Mouse (Mus musculus) mesoderm, embryonic 11.5 days (tissue): ENCODE measurements around the gene Ern1.
"Not testable (repeated sequence)": the region's sequence is repeated elsewhere in the genome, so short reads cannot be mapped to it uniquely, and the experiment has no call there.

Source experiments
- DNase-seq: peaks from one replicate; pipeline ENCODE4 v3.0.0-alpha.2; 2012; ENCODE audit warnings: low read depth, low spot score

Gene Ern1

DNA sequence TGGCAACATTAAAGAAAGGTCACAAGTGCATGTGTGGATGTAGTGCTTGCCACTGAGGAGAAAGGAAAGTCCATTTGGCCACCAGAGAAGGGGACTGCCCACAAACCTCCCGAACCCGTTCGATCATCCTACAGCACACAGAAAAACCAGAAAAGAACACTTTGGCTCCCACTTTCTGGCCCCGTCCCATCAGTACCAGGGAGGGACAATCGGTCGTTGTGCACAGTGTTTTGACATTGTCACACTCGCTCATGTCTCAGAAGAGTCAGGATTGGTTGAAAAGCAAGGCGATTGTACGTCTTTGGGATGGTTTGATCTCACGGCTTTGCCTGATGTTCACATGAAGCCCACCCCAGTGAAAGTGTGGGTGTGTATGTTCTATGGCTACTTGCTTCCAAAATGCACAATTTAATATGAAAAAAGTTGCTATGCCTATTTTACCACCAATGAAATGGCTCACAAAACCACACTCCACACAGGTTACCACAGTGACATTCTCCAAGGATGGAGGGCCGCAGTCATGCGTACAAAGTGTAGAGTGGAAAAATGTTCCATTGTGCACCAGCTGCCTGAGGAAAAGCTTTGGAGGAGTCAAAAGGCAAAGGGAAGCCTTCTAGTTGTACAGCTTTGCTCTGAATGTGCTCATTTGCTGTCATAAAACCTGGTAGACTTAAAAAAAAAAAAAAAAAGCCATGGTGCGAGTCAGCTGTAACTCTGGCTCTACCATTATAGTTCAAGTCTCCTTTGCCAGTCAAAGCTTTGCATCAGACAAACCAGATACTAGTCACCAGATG lies 15.2 kb upstream of the Ern1 start:
- DNase-seq: no peak

DNA sequence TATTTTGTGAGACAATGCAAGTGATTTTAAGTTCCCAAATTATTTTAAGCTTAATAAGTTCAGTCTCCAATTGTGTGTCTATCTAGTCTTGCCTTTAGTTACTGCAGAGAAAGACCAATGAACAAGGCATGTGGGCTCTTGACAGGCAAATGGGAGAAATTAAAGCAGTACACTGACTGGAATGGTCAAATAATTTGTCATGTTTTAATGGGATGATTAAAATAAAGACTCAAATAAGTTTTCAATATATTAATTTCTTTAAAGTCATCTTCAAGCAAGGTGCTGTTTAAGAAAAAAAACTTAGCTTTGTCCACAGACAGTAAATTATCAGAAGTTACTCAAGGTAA lies 14.5 kb upstream of the Ern1 start:
- no peak for DNase-seq

DNA sequence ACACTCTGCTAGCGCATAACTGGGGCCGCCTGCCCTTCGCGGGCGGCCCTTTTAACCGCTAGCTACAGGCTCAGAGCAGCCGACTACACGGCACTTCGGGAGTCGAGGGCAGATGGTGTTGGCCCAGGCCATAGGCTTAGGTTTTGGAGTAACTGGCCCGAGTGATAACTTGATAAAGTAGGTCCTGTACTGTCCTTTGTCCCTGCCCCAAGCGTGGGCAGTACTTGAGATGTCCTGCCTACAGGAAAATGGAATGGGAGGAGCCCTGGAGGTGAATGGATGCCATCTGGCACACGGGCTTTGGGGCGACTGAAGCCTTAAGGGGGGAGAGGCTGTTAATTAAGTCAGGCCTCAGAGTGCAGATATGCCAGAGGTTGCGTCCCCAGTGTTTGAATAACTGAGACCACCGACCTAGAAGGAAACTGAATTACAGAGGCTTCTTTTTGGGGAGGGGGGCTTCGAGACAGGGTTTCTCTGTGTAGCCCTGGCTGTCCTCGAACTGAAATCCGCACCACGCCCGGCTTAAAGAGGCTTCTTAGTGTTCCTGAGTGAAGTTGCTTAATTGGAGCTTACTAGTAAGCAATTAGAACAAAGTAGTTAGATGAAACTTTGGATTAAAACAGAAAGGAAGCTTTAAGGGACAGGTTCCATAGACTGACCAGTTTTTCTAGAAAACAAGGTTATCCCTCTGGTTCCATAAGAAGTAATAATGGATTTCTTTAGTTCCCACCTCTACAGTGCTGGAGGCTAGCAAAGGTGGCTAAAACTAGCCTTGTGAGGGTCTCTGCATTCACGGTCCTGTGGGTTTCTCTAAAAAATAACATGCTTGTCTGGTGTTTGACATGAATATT lies 13.9 kb upstream of the Ern1 start:
- DNase-seq: peak; percentile 80

DNA sequence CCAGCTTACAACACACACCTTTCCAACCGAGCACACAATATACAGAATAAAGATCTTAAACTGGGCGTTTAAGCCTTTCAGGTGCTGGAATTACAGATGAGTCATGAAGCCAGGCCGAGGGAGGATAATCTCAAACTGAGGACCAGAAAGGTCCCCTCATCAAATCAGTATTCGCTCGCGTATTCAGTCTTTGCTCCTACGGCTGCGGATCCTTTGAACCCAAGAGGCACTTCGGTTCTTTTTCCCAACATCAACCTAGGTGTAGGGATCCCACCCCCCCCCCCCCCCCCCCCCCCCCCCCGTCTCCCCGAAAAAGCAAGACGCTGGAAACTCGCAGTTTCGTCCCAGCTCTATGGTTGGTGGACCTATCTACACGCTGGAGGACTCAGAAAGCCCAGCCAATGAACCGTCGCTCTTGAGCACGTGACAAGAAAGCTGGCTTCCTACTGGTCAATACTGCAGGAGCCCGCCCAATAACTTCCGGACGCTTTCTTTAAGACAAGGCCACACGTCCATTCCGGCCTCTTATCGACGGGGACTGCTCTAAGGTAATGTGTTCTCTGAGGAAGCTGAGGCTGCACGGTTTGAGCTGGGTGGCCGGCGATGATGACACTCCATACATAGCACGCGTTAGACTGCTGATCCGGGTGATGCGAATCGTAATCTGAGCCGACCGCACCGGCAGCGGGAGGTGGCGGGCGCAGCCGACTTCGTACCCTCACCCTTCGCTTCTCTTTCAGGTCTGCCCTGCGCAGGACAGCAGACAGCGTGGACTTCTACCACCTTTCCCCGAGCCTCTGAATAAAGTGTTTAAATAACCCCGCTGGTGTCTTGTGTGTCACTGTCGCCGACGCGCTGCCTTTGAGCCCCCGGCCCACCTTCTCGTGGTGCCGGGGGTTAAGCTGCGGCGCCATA lies 13.0 kb upstream of the Ern1 start:
- DNase-seq: peak; percentile 98

DNA sequence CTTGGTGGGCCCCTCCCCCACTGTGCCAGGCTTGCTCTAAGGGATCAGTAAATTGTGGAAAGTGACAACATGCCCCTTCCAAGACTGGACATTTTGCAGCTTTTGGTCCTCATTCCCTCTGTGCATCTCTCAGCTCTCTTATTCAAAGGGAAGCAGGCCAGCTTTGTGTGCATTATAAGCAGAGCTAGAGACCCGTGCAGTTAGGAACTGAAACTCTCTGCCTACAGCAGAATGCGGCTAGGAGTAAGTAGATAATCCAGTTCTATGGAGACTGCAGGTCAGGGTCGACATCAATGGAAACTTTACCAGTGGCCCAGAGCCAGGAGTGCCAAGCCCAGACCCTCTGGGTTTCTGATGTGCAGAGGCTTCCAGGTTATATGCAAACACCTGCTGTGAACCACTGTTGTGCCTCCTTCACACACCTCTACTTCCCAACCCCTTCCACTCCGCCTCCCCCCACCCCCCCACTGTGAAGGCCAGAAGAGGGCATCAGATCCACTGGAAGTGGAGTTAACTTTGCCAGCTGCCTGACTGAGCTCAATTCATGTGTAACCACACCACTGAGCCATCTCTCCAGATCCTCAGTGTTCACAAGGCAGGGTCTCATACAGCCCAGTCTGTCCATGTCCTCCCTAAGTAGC lies 11.2 kb upstream of the Ern1 start:
- no peak for DNase-seq

DNA sequence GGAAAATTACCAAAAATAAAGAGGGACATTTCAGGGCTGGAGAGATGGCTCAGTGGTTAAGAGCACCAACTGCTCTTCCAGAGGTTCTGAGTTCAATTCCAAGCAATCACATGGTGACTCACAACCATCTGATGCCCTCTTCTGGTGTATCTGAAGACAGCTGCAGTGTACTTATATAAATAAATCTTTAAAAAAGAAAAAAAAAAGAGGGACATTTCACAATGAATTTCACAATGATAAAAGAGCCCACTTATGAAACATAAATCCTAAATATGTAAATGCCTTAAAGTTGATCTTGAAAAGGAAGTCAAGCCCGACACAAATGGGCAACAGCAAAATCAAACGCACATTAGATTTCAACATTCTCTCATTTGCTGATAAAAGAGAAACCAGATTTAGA lies 10.3 kb upstream of the Ern1 start:
- no peak for DNase-seq

DNA sequence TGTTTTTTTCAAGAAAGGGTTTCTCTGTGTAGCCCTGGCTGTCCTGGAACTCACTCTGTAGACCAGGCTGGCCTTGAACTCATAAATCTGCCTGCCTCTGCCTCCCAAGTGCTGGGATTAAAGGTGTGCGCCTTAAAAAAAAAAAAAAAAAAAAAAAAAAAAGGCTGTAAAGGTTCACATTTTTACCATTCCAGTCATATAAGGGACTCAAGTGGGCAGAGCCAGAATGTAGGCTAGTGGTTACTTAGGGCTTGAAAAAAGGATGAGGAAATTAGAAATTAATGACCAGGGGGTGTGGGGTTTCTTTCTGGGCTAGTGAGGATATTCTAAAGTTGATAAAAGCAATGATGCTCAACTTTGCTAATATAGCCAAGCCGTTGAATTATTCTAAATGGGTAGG lies 9.4 kb upstream of the Ern1 start:
- DNase-seq: not testable (repeated sequence)

DNA sequence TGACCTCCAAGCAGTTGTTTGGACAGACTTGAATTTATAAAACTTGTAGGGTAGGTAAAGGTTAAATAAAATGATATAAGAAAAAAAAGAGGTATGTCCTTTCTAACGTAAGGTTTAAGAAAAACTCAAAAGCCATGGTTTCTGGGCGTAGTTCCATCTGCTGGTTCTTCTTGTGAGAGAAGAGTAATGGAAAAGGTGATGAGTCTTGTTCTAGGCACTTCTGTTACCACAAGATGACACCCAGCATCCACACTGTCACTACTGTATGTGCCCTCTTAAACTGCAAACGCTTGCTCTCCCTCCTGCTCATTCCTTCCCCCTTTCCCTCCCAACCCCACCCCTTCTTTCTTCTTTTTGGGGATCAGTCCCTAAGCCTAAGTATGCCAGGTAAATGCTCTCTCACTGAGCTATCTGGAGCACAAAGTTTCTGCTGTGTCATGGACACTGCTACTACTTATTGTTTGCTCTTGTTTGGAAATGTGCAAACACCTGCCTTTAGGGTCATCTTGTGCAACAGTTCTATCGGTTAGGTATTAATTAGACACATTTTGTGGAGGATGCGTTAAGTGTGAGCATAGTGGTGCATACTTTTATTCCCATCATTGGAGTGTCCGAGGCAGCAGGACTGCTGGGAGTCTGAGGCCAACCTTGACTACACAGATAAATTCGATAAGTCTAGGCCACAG lies 5.5 kb upstream of the Ern1 start:
- no peak for DNase-seq

DNA sequence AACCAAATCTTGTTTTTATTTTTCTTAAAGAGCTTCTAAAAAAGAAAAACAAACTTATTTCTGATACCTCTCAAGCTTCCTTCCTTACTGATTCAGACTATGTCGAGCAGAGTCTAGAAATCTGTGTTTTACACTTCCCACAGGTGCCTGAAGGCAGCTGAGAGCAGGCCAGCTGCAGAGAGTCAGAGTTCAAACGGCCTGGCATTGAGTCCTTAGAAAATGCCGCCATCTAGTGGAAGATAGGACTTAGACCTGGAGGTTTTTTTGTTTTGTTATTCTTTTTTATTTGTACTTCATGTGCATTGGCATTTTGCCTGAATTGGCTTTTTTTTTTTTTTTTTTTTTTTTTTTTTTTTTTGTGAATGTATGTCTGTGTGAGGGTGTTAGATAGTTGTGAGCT lies 3.7 kb upstream of the Ern1 start:
- DNase-seq: peak; percentile 82

DNA sequence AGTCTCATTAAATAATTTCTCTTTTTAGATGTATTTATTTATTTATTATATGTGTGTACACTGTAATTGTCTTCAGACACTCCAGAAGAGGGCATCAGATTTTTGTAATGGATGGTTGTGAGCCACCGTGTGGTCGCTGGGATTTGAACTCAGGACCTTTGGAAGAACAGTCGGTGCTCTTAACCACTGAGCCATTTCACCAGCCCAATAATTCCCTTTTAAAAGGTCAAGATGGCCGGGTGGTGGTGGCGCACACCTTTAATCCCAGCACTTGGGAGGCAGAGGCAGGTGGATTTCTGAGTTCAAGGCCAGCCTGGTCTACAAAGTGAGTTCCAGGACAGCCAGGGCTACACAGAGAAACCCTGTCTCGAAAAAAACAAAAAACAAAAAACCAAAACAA lies 2.9 kb upstream of the Ern1 start:
- DNase-seq: not testable (repeated sequence)

DNA sequence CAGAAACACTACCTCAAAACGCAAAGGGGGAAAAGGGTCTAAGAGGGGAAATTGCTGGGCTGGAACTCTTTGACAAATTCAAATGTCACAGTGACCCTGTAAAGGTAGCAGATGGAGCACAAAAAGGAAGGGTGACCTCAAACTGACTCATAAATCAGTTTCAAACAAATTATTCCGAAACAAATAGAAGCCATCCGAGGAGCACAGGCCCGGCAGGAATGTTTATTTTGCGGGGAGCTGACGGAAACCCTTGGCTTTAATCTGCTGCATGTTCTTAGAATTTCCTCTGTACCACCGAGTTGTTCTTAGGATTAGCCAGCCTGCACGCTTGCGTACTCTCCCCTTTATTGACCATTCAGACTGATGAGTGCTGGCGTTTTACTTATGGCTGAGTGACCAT lies 2.4 kb upstream of the Ern1 start:
- DNase-seq: no peak

DNA sequence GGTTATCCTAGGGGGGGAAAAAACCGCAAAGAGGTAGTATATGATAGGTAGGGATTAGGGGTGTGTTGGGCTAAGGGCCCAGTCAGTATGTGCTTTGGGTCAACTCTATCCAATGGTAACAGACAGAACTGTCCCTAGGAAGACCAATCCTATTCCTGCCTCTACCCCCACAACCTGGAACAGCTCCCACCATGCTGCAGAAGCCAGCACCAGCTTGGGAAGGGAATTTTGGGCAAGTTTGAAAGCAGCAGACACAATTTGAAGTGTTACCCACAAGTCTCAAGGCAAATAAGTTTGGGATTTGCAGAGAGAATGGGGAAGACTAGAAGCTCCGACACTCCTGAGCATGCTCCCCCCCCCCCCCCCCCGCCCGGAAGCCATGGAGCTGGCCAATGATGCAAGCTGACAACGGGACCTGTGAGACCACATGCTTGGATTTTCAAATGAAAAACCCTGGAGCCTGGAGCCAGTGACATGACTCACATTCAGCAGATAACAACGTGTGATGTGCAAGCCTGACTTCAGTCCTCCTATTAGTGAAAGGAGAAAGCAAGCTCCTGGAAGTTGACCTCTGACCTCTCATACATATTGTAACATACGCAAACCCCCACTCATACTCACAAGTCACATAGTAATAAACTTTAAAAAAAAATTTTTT lies 1.5 kb upstream of the Ern1 start:
- DNase-seq: no peak

DNA sequence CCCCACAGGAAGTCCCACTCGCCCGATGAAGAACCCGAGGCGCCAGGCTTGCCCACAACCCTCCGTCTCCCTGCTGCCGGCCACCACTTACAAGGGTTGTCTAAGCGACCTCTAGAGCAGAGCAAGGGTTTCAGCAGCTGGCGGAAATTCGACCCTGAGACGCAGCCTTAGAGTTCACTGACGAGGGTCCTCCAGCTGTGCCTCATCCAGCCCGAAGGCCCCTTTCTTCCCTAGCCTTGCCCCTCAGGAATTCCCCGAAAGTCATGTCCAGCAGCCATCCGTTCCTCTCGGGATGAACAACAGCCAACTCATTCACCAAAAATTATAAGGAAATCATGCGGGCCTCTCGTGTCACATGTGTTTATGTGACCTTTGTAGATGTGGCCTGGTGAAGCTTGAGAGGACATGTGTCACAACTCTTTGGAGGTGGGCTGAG lies 492 bp upstream of the Ern1 start:
- peak; percentile 59 for DNase-seq

DNA sequence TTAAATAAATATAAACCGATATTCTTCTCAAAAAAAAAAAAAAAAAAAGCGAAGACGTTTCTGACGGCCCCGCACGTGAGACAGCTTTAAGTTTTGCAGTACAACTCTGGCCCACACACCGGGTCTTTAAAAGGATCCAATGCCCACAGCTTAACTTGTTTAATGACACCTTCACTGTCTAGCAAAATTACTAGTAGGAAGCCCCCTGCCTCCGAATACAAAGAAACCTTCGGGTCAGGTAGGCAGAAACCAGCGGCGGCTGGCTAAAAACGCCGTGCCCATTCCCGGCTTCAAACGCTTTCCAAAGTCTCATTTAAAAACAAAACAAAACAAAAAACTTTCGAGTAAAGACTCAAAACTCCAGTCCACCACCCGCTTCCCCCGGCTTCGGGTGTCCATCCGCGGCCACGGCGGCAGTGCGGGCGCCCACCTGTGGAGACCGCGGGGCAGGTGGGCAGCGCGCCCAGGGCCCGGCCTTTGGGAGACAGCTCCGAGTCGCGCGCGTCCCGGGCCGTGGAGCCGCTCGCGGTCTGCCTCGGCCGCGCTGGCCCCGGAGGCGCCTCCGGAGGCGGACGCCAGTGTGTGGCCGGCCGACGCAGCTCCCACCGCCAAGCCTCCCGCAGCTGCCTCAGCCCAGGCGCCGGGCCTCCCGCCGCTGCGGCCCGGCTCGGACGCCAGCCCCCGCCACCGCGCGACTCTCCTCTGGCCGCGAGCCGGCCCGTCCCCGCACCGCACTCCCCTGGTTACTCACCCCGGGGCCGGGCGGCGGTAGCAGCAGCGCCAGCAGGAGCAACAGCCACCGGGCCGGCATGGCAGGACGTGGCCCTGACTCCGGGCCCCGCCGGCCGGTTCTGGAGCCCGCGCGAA lies 553 bp downstream of the Ern1 start:
- DNase-seq: no peak

DNA sequence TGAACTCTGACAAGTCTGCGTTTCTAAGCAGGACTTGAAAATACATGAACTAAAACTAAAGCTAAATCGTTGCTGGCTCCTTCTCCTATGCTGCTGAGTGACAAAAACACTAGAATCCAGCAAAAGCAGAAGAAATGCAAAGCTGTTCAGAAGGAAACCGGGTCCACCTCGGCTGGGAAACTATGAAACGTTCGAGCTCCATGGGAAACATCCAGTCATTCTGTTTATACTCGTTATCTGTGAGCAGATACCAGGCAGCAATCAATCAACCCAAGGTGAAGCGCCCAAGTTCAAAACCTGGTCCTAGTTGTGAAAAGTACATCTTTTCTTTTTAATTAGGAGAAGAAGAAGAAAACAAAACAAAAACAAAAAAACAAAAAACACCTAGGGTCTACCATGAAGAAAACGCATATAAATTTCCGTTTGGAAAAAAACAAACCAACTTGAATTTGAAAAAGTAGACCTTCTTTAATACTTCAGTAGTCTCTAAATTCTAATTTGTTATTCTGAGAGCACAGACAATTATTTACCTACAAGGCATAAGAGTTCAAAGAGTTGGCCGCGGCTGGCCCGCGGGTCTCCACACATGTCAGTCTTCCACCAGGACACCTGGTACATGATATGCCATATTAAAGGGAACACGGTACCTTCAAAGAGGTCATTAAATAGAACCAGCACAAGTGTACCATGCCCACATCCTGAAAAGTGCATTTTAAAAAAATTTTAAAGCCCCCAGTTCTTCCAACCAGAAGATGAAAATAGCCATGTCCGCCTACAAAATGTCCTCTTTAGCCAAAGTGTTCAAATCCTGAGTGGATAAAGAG lies 1.4 kb downstream of the Ern1 start:
- no peak for DNase-seq

DNA sequence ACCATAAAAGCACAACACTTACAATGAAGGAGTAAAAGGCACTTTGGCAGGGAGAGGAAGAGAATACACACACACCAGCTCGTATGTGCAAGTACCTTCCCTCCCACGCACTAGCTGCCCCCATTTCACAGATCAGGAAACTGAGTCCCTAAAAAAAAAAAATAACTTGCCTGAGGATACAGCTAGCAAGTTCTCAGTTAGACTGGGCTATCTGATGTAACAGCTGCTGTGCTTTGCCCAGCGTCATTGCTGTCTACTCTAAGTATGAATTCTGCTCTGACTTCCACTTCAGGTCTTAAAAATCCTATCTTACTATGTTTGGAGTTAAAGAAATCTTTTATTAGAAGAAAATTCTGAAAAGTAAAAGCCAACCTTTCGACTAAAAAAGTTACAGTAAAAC lies 2.0 kb downstream of the Ern1 start:
- no peak for DNase-seq

DNA sequence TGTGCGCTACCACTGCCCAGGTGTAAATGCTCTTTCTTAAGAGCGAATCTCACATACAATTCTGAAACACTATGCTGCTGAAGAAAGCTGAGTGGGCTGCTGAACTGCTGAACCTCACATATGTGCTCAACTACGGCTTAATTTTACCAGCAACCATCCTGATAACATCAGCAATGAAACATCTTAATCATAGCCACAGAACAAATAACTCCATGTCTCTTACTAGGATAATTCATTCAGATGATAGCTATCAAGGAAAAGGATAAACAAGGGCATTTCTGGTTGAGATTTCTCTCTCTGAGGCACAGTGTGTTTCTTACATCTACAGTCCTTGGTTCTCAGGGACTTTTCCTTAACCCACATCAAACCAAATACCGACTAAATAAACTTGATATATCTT lies 2.8 kb downstream of the Ern1 start:
- DNase-seq: no peak

DNA sequence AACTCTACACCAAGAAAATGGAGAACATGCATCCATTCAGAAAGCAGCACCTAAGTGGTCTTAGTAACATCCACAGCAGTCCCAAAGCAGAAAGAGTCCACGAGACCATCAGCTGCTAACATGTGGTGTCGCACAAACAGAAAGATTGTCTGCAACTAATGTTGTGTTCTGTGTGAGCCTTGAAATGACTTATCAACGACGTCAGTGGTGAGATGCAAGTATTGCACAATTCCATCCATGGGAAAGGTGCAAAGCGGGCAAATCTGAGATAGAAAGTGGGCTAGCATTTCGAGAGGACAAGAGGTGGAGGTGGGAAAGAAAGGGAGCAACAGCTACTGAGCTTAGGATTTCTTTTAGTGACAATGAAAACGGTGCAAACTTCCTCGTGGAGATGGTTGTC lies 4.8 kb downstream of the Ern1 start:
- no peak for DNase-seq

DNA sequence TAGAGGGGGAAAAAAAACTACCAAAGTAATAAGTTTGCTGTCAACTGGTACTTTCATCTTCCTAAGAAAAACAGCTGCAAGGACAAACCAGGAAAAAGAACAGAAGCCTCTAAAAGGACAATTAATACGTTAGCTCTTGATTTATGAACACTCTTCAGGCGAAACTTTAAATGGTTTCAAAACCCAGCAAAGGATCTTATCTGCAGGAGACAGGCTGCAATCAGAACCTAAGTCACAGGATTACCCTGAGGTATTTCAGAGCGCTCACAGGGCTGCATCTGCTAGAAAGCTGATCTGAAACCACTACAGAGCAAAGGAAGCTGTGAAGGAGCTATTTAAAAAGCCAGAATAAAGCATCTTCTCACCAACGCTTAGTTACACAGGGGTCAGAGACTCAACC lies 6.0 kb downstream of the Ern1 start:
- DNase-seq: no peak
